Mouse (Mus musculus): ENCODE results near the gene Zscan5b. TPM values are rescaled to one million over a fixed set of nuclear protein-coding genes. Genes with fewer than 3 reads are reported as not detected.
"Not testable (repeated sequence)": the region's sequence is repeated elsewhere in the genome, so short reads cannot be mapped to it uniquely, and the experiment has no call there.

The Zscan5b gene
- polyA plus RNA-seq, 1 experiment from 2014 or later: not detected

DNA sequence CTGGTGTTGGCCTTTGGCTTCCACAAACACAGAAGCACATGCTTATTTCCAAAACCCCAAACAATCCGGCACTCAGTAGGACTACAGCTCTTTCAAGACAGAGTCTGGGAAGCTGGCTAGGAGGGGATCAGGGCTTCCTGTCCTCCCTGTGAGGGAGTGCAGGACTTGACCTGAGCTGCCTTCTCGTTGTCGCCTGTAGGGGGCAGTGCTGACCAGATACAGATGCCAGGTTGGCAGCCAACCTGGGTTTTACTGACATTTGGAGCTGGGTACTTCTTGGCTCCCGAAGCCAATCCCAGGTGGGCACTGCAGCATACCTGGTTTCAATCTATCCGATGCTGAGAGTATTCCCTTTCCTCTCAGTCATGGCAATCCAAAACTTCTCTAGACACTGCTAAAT, 8.9 kb upstream of the Zscan5b start:
- Histone ChIP-seq H3K27ac (ENCODE audit: low read length) (no peak overlapping the region), H3K9me3 (ENCODE audit: control insufficient read depth, low read depth, low read length) (peaks cover 3% of the 10 kb centered on the region), H3K4me1 (ENCODE audit: control insufficient read depth, insufficient read depth, low read length) (no peaks in the 10 kb centered on the region), H3K27me3 (ENCODE audit: control insufficient read depth, insufficient read depth, low read length) (no peaks in the 10 kb centered on the region), H3K4me3 (ENCODE audit: low read depth, low read length) (no peak overlapping the region), H3K36me3 (ENCODE audit: control insufficient read depth, insufficient read depth, low read length) (no peaks in the 10 kb centered on the region), H3K9ac (replicated peaks; ENCODE audit: low read depth, low read length) (no peak overlapping the region), H3K4me2 (replicated peaks; ENCODE audit: low read depth, low read length) (no peak overlapping the region)
- 48% methylated on average over 5 of the region's 5 CpGs for WGBS
- no peak for ATAC-seq (ENCODE audit: insufficient number of reproducible peaks, insufficient read depth, low FRiP score, low read depth)

DNA sequence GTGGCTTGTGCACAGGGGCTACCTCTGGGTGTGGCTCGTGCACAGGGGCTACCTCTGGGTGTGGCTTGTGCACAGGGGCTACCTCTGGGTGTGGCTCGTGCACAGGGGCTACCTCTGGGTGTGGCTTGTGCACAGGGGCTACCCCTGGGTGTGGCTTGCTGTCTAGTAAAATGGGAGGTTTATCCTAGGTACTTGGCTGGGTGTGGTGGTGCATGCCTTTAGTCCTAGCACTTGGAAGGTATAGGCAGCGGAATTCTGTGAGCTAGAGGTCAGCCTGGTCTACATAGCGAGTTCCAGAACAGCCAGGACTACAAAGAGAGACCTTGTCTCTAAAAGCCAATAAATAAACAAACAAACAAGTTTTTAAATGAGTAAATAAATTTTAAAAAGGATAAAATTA, 7.4 kb upstream of the Zscan5b start:
- H3K4me1 ChIP-seq (ENCODE audit: control insufficient read depth, insufficient read depth, low read length); H3K27ac ChIP-seq (ENCODE audit: low read length); H3K27me3 ChIP-seq (ENCODE audit: control insufficient read depth, insufficient read depth, low read length); H3K9ac ChIP-seq (replicated peaks; ENCODE audit: low read depth, low read length); H3K4me3 ChIP-seq (ENCODE audit: low read depth, low read length); H3K36me3 ChIP-seq (ENCODE audit: control insufficient read depth, insufficient read depth, low read length); H3K9me3 ChIP-seq (ENCODE audit: control insufficient read depth, low read depth, low read length); H3K4me2 ChIP-seq (replicated peaks; ENCODE audit: low read depth, low read length); ATAC-seq (ENCODE audit: insufficient number of reproducible peaks, insufficient read depth, low FRiP score, low read depth): not testable (repeated sequence)
- WGBS: 77% methylated on average over 4 of the region's 4 CpGs

DNA sequence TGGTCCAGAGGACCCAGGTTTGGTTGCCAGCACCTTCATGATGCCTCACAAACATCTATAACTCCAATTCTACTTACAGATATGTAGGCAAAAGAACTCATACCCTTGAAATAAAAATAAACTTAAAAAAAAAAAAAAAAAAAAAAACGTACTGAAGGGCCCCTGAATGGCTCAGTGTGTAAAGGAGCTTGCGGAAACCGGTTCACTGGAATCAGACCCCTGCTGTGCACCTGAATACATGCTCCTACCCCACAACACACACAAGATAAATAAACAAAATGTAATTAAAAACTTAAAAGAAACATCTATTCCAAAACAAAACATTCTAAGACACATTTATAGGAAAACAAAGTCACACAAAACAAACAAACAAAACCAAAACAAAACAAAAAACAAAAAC, 1.9 kb upstream of the Zscan5b start:
- Histone ChIP-seq H3K9ac (replicated peaks; ENCODE audit: low read depth, low read length) (no peak overlapping the region), H3K4me2 (replicated peaks; ENCODE audit: low read depth, low read length) (no peak overlapping the region), H3K36me3 (ENCODE audit: control insufficient read depth, insufficient read depth, low read length) (no peaks in the 10 kb centered on the region), H3K27me3 (ENCODE audit: control insufficient read depth, insufficient read depth, low read length) (no peaks in the 10 kb centered on the region), H3K4me1 (ENCODE audit: control insufficient read depth, insufficient read depth, low read length) (no peaks in the 10 kb centered on the region), H3K4me3 (ENCODE audit: low read depth, low read length) (no peak overlapping the region), H3K9me3 (ENCODE audit: control insufficient read depth, low read depth, low read length) (no peaks in the 10 kb centered on the region), H3K27ac (ENCODE audit: low read length) (no peak overlapping the region)
- no peak for ATAC-seq (ENCODE audit: insufficient number of reproducible peaks, insufficient read depth, low FRiP score, low read depth)
- 50% methylated on average over 3 of the region's 3 CpGs for WGBS

- not testable (repeated sequence) for H3K4me2 ChIP-seq (replicated peaks; ENCODE audit: low read depth, low read length); H3K27ac ChIP-seq (ENCODE audit: low read length); H3K36me3 ChIP-seq (ENCODE audit: control insufficient read depth, insufficient read depth, low read length); H3K27me3 ChIP-seq (ENCODE audit: control insufficient read depth, insufficient read depth, low read length); H3K4me3 ChIP-seq (ENCODE audit: low read depth, low read length); H3K9me3 ChIP-seq (ENCODE audit: control insufficient read depth, low read depth, low read length); H3K4me1 ChIP-seq (ENCODE audit: control insufficient read depth, insufficient read depth, low read length); H3K9ac ChIP-seq (replicated peaks; ENCODE audit: low read depth, low read length); ATAC-seq (ENCODE audit: insufficient number of reproducible peaks, insufficient read depth, low FRiP score, low read depth)
- 52% methylated on average over 8 of the region's 8 CpGs for WGBS
Observed at GRCm38 (mm10) chr7:6228491-6228890, 6.4 kb downstream of the Zscan5b start.

- Histone ChIP-seq H3K4me3 (ENCODE audit: low read depth, low read length) (no peak overlapping the region), H3K4me1 (ENCODE audit: control insufficient read depth, insufficient read depth, low read length) (no peaks in the 10 kb centered on the region), H3K36me3 (ENCODE audit: control insufficient read depth, insufficient read depth, low read length) (no peaks in the 10 kb centered on the region), H3K27me3 (ENCODE audit: control insufficient read depth, insufficient read depth, low read length) (no peaks in the 10 kb centered on the region), H3K27ac (ENCODE audit: low read length) (no peak overlapping the region), H3K4me2 (replicated peaks; ENCODE audit: low read depth, low read length) (no peak overlapping the region), H3K9ac (replicated peaks; ENCODE audit: low read depth, low read length) (no peak overlapping the region), H3K9me3 (ENCODE audit: control insufficient read depth, low read depth, low read length) (no peaks in the 10 kb centered on the region)
- 52% methylated on average over 11 of the region's 11 CpGs for WGBS
- ATAC-seq (ENCODE audit: insufficient number of reproducible peaks, insufficient read depth, low FRiP score, low read depth): no peak
Observed at GRCm38 (mm10) chr7:6239787-6240186, 17.7 kb downstream of the Zscan5b start.

DNA sequence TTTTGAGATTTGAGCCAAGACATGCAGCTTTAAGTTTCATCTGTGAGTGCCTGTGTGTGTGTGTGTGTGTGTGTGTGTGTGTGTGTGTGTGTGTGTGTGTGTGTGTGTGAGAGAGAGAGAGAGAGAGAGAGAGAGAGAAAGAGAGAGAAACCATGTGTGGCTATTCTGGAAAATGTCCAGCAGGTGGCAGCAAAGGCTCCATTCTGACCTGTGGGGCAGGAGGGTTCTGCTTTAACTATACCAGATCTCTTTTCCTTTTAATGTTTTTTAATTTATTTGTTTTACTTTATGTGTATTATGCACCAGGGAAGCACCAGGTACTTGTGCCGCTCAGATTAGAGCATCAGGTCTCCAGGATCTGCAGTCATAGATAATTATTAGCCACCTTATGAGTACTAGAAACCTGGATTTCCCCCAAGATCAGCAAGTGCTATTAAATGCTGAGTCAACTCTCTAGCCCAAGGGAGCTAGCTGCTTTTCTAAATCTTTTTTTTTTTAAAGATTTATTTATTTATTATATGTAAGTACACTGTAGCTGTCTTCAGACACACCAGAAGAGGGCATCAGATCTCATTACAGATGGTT, 18.9 kb downstream of the Zscan5b start:
- not testable (repeated sequence) for ATAC-seq (ENCODE audit: insufficient number of reproducible peaks, insufficient read depth, low FRiP score, low read depth); H3K4me3 ChIP-seq (ENCODE audit: low read depth, low read length); H3K36me3 ChIP-seq (ENCODE audit: control insufficient read depth, insufficient read depth, low read length); H3K27me3 ChIP-seq (ENCODE audit: control insufficient read depth, insufficient read depth, low read length); H3K4me1 ChIP-seq (ENCODE audit: control insufficient read depth, insufficient read depth, low read length); H3K27ac ChIP-seq (ENCODE audit: low read length); H3K9ac ChIP-seq (replicated peaks; ENCODE audit: low read depth, low read length); H3K4me2 ChIP-seq (replicated peaks; ENCODE audit: low read depth, low read length); H3K9me3 ChIP-seq (ENCODE audit: control insufficient read depth, low read depth, low read length)
- 17% methylated on average over 1 of the region's 1 CpGs for WGBS

DNA sequence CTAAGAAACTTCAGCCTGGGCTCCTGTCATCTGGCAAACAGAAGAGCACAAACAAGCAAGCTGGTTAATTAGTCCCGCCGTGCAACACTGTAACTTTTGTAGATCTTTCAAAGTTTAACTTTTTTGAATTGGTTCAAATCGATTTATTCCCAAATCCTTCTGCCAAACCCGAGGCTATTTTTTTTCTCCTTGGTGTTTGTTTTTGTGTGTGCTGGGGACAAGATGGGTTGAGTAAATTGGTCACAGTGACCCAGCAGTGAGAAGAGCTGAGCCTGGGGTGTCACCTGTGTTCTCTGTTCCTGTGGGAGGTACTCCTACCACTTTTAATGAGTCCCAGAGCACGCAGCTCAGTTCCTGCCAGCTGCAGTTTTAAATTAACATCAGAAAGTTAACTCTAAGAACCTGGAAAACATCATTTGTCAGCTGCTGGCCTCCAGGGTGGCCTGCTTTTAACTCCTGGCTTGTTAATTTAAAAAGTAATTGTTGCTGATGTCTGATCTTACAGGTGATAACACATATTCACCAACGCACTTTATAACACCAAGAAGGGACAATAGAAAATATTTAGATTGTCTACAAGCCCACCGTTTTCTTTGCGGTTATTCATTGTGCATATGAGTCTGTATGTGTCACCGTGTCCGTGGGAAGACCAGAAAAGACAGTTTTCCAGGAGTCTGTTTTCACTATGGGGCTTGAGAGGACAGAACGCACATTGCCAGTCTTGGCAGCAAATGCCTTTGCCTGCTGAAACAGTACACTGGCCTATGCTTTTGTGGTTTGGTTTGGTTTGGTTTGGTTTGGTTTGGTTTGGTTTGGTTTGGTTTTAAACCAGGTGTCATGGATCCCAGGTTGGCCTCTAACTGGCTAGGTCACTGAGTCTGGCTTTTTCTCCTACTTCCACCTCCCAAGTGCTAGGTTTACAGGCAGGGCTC, 22.5 kb downstream of the Zscan5b start:
- ATAC-seq (ENCODE audit: insufficient number of reproducible peaks, insufficient read depth, low FRiP score, low read depth): no peak
- H3K4me1 ChIP-seq (ENCODE audit: control insufficient read depth, insufficient read depth, low read length): no peaks in the 10 kb centered on the region
- no peak overlapping the region for H3K4me3 ChIP-seq (ENCODE audit: low read depth, low read length)
- 35% methylated on average over 11 of the region's 11 CpGs for WGBS
- H3K27ac ChIP-seq (ENCODE audit: low read length): no peak overlapping the region
- H3K36me3 ChIP-seq (ENCODE audit: control insufficient read depth, insufficient read depth, low read length): no peaks in the 10 kb centered on the region
- no peaks in the 10 kb centered on the region for H3K27me3 ChIP-seq (ENCODE audit: control insufficient read depth, insufficient read depth, low read length)
- no peak overlapping the region for H3K9ac ChIP-seq (replicated peaks; ENCODE audit: low read depth, low read length)
- no peak overlapping the region for H3K4me2 ChIP-seq (replicated peaks; ENCODE audit: low read depth, low read length)
- no peaks in the 10 kb centered on the region for H3K9me3 ChIP-seq (ENCODE audit: control insufficient read depth, low read depth, low read length)

DNA sequence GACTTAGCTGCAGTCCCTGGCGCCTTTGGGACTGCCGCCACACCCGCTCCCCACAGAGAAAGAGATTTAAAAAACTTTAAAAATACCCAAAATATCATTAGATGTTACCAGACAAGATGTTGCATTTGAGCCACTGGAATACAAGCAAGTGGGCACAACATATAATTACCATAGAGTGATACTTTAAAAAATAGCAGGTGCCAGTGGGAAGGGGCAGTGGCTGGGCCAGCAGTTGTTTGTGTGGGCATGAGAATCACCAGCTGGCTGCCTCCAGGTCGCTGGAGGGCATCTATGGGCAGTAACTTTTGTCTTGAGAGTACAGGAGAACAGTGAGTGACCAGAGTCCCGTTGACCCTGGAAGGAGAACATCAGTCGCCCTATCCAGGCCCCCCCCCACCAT, 30.3 kb downstream of the Zscan5b start, which contains the start of gene Epp13:
Epp13 (plus strand) TSS at position 301 of the 400 bp plus-strand sequence.
- 86% methylated on average over 6 of the region's 6 CpGs for WGBS
- no peak for ATAC-seq (ENCODE audit: insufficient number of reproducible peaks, insufficient read depth, low FRiP score, low read depth)

More for the DNA sequence above, 30.3 kb downstream of the Zscan5b start, which contains the start of gene Epp13:
- H3K27me3 ChIP-seq (ENCODE audit: control insufficient read depth, insufficient read depth, low read length): no peaks in the 10 kb centered on the region
- H3K27ac ChIP-seq (ENCODE audit: low read length): no peak within 1 kb of the TSS
- no peaks in the 10 kb centered on the region for H3K9me3 ChIP-seq (ENCODE audit: control insufficient read depth, low read depth, low read length)
- no peak within 1 kb of the TSS for H3K4me3 ChIP-seq (ENCODE audit: low read depth, low read length)
- no peaks in the 10 kb centered on the region for H3K4me1 ChIP-seq (ENCODE audit: control insufficient read depth, insufficient read depth, low read length)
- no peak within 1 kb of the TSS for H3K4me2 ChIP-seq (replicated peaks; ENCODE audit: low read depth, low read length)
- no peak within 1 kb of the TSS for H3K9ac ChIP-seq (replicated peaks; ENCODE audit: low read depth, low read length)
- H3K36me3 ChIP-seq (ENCODE audit: control insufficient read depth, insufficient read depth, low read length): no peaks in the 10 kb centered on the region
